Mouse (Mus musculus): ENCODE measurements around the gene Stard3. TPM values are rescaled to one million over a fixed set of nuclear protein-coding genes. Genes with fewer than 3 reads are reported as not detected.

Stard3 gene
- total RNA-seq, 4 experiments from 2014 or later = 12.0 to 18.2 (median 13.9) TPM

DNA sequence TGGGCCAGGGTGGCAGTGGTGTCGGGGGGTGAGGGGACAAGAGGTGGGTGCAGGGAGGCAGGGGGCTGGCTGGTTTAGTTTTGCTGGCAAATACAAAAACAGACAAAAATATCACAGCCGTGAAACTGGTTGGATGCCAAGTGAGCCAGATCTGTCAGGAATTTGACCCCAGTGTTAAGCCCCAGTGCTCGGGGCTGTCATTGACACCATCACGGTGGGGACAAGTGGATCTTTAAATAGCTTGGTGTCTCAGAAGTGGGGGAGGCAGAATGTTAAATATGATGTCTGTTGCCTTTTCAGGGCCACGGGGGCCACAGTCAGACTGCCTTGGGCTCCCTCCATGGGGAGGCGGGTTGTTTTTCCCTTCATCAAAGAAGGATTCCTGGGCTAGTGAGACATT, 36.1 kb downstream of the Stard3 start:
- DNase-seq (ENCODE audit: low spot score in 2 of 2) = peak in 1 of 2 experiments; percentile 53

DNA sequence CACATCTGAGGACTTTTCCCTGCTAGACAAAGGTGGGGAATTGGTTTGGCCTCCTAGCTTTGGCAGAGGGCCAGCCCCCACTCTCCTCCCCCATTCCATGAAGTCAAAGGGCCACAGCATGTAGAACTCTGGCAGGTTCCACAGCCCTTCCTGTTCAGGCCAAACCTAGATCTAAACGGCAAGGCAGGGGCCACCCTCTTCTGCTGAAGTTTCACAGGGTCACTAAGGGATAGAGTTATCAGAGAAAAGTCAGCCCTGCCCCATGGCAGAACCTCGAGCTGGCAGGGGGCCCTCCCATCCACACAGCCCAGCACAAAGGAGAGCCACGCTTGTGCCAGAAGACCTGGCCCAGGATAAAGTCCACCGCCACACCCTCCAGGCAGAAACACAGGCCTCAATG, 36.9 kb downstream of the Stard3 start:
- DNase-seq (ENCODE audit: low spot score in 2 of 2) = no peak

DNA sequence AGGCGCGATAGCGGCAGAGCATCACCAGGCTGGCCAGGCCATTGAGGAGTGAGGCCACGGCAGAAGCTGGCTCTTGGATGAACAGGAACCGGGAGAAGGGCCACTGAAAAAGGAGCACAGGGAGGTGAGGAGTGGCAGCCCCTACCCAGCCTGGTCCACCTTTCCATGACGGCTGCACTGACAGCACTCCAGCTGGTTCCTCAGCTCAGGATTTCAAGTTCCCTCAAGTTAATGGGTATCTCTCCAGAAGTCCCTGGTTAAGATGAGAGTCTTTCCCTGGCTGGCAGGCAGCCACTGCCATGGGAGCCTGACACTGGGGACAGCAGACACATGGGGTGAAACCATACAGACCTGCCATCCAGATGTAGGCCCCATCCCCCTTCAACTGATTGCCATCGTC, 39.8 kb downstream of the Stard3 start:
- DNase-seq (ENCODE audit: low spot score in 2 of 2) = no peak

DNA sequence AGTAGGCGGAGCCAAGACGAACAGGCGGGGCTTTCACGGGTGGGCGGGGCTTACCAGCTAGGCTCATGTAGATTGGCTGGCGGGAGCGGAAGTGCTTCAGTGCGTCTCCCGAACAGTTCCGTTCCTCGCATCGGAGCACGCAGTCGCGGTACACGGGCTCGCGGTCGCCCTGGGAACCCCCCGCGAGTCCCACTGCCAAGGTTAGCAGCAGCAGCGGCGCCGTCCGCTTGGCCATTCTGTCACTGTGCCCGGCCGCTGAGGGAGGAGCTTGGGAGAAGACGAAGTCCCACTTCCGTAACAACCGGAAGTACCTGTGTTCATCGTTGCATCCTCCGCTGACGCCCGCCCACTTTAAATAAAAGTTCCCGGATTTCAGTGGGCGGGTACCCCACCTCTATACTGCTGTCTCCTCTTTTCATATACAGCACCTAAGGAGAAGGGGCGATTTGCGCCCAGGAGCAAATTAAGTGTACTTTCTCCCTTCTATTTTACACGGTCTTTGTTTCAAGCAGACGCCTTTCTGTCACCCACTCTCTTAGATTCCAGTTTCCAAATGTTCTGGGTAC, 42.1 kb downstream of the Stard3 start, which contains the start of gene Pgap3:
Gene Pgap3, minus strand, starts transcription at position 330 of the 566 bp plus-strand sequence.
- DNase-seq (ENCODE audit: low spot score in 2 of 2) = peak; percentile 79 to 86

DNA sequence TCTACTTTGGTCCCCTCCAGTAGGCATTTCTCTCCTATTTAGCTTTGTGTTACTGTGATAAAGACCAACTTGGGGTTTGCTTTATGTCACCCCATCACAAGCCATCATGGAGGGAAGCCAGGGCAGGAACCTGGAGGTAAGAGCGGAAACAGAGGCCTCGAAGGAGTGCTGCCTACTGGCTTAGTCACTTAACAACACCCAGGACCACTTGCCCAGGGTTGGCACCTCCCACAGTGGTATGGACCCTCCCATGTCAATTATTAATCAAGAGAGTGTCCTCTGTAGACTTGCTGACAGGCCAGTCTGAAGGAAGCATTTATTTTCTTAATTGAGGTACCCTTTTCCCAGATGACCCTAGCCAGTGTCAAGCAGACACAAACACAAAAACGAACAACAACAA, 42.6 kb downstream of the Stard3 start:
- no peak for DNase-seq (ENCODE audit: low spot score in 2 of 2)

DNA sequence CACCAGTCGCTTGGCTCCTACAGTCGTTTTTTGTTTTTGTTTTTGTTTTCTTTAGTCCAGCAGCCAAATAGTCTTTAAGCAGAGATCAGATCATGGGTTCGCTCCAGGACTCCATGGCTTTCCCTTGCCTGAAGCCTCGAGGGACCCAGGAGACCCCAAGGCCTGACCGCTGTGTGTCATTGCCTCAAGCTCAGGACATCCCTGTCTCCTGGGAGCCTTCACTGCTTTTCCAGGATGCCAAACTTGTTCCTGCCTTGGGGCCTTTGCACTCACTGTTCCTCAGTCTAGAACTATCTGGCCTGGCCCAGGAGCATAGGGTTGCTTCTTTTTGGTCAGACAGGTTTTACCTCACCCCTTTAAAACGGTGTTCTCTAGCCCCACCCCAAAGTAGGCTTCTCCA, 48.5 kb downstream of the Stard3 start:
- no peak for DNase-seq (ENCODE audit: low spot score in 2 of 2)

DNA sequence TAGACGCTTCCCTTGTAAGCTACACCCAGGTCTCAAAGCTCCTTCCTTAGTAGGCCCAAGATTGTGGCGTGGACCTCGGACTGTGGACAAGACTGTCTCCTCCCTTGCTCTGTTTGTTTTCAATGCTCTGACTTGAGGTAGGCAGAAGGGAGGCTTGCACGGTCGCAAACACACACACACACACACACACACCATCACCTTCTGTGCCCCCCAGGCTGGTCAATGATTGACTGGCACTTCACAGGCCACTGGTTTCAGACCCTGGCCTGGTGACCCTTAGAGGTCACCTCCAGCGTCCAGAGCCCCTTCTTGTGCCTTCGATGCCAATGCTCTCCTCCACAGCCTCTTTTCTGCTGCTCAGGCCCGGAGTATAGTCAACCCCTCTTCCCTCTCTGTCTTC, 50.7 kb downstream of the Stard3 start:
- no peak for DNase-seq (ENCODE audit: low spot score in 2 of 2)

DNA sequence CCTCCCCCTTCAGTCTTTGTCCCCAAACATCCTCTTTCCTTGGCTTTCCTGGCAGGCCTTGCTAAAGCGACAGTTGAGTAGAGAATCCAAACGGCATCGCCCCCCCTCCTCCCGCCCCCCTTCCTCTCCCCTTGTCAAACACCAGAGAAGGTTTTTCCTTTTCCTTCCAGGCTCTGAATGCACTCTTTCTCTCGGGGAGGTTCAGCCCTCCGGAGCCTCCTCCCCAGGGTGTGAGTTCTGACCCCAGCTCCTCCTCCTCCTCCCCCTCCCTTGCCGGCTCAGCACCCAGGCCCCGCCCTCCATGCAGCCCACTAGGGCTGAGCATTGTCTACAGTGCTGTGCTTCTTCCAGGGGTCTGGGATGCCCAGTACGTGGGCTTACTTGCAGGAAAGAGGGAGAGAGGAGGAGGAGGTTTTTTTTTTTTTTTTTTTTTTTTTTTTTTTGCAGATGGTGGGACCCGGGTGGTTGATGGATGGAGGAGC, 51.2 kb downstream of the Stard3 start:
- DNase-seq (ENCODE audit: low spot score in 2 of 2) = no peak

DNA sequence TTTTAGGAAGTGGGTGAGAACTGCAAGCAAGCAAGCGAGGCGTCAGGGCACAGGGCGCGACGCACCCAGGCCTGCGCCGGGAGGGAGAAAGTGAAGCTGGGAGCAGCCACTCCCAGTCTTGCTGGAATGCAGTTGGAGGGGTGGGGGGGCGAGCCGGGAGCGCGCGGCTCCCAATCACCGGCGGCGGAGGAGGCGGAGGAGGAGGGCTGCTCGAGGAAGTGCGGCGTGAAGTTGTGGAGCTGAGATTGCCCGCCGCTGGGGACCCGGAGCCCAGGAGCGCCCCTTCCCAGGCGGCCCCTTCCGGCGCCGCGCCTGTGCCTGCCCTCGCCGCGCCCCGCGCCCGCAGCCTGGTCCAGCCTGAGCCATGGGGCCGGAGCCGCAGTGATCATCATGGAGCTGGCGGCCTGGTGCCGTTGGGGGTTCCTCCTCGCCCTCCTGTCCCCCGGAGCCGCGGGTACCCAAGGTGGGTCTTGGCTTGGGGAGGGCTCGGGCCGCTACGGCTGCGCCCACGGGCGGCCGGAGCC, 54.2 kb downstream of the Stard3 start, which contains the start of gene Erbb2:
Gene Erbb2, plus strand, starts transcription at position 198 of the 524 bp plus-strand sequence.
- DNase-seq (ENCODE audit: low spot score in 2 of 2) = peak in 1 of 2 experiments; percentile 34

DNA sequence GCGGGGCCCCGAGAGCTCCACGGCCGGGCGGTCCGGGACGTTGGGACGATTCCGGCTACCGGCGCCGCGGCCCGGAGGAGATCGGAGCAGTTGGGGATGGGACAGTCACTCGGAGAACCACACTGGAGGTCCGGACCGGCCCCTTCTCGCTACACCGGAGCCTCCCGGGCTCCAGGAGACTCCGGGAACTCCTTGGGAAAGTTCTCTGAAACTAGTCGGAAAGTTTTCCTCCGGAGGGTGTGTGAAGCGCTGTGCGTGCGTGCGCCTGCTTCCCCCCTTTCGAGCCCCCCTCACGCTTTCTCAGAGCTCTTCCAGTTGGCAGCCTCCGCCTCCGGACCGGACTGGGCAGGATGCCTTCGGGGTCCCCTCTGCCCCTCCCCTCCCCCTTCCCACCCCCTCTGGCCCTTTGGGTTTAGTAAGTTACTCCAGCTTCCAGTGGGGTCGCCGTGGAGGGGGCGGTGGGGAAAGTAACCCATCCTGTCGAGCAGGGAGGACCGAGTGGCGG, 54.7 kb downstream of the Stard3 start:
- DNase-seq (ENCODE audit: low spot score in 2 of 2) = no peak

DNA sequence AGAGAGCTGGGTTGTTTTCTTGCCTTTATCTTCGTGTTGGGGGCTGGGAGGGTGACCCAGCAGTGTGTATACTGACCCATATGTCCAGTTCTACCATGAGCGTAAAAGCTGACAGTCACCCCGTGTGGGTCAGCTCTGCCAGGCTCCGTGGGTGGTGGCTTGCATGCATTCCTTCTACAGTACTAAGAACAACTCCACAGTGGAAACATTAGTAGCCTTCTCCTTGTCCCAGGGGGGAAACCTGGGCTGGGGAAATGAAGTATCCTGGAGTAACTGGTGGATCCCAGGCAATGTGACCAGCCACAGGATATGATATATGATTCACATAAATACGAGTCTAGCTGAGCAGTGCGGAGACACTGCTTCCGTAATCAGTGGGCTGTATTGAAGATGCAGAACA, 55.6 kb downstream of the Stard3 start:
- no peak for DNase-seq (ENCODE audit: low spot score in 2 of 2)

DNA sequence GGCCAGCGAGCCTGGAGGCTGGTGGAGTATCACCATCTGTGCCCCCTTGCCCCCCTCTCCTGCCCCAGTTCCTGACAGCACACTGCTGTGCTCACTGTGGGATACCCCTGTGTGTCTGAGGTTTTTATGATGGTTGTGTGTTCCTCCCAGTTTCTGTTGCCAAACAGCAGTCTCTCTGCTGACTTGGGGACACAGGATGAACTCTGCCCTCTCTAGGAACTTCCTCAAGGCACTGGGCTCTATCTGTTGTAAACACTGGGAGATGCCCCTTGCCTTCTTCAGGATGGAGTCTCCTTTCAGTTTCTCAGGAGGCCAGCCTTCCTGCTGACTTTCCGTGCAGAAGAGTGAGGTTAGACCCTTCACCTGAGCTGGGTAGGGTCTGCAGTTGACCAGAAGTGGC, 56.0 kb downstream of the Stard3 start:
- DNase-seq (ENCODE audit: low spot score in 2 of 2) = no peak

DNA sequence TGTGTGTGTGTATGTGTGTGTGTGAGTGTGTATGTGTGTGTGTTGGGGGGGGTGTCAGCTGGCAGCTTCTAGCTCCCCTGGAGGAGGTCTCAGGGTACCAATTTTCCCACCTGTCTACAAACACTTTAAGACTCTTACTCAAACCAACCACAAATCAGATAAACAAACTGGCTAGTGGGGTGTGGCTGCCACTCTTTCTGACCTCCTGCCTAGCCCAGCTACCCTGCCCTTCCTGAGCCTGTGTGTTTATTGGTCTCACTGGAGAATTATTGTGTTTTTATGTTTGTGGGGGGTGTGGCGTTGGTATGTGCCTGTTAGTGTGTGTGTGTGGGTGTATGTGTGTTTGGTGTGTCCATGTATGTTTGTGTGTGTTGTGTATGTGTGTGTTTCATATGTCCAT, 58.9 kb downstream of the Stard3 start:
- no peak for DNase-seq (ENCODE audit: low spot score in 2 of 2)

DNA sequence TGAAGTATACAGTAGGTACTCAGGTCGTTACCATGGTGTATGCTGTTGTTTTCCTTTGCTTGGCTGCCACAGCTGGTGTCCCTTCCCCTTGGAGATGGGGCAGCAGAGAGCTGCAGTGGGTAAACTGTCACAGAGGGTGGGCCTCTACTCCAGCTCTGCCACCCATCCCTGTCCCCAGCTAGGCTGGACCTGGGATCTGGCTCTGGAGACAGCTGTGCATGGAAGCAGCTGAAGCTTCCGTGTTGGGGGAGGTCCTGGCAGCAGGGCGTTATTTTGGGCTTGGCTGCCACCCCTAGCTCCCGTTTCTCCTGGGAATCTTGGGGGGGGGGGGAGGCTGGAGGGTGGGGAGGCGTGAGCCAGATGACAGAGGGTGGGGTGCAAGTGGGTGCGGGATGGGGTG, 60.1 kb downstream of the Stard3 start:
- no peak for DNase-seq (ENCODE audit: low spot score in 2 of 2)

DNA sequence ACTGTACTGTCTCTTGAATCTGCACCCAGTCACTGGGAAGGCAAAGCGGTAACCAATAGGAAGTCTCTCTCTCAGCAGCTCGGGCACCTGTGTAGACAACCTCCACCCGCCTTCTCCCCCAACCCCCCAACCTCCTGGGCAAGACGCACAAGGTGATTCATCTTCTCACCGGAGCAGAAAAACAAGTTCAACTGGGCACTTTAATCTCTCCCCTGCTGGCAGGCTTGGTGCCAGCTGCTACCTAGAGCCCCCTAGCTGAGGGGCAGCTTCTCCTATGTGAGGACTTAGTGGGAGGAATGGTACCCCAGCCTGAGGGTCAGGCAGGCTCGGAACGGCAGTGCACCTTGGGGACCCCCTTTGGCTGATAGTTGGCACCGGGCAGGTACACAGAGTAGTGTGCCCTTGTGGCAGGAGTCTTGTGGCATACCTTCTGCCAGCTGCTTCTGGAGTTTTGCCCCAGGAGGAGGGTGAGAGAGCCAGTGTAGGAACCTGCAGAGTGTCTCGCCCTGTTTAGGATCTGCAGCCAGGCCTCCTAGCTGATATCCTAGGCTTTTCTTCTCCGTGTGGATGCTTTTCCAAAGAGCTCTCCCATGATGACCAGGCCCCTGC, 60.9 kb downstream of the Stard3 start:
- no peak for DNase-seq (ENCODE audit: low spot score in 2 of 2)

DNA sequence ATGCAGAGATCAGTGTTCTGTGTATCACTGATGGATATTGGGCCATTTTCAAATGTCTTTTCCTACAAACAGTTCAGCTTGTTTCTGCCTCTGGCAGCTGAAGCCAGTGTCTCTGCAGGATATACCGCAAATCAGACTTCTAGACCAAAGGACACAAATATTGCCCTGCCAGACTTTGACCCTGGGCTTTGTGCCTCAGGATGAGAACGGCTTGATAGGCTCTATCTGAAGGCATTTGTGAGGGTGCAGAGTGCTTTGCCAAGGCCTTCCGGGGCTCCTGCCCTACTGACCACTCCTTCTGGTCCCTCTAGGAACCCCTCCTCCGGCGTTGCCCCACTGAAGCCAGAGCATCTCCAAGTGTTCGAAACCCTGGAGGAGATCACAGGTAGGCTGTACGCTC, 68.4 kb downstream of the Stard3 start:
- no peak for DNase-seq (ENCODE audit: low spot score in 2 of 2)

DNA sequence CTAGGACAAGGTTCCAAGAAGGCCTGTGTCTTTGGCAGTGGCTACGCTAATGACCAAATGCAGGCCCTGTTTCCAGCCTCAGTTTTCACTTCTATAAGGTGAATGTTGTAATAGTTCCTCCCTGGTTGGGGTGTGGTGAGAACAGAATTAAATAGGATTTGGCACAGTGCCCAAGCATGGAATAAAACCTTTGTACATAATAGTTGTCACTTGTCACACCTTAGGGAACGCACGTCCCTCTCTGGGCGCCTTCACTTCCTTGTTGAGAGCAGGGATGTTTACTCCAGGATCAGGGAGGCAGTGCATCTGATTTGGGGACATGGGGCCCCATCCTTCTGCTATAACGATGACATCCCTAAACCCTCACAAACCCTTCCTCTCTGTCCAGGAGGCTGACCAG, 70.3 kb downstream of the Stard3 start:
- DNase-seq (ENCODE audit: low spot score in 2 of 2) = no peak

Other genes starting within 250 kb of the Stard3 start
- gene Fbxl20, start 208.0 kb upstream of the Stard3 start, total RNA-seq (2022) = 10 to 100 TPM in 2 of 4 experiments, 1 to 10 TPM in 2; 8.0 to 12.4 (median 9.4) TPM
- gene Med1, start 165.1 kb upstream of the Stard3 start, total RNA-seq (2022) = 10 to 100 TPM; 21.4 to 28.2 (median 25.6) TPM
- gene Cdk12, start 155.3 kb upstream of the Stard3 start, total RNA-seq (2022) = 10 to 100 TPM; 10.5 to 15.2 (median 11.3) TPM
- gene Neurod2, start 28.7 kb upstream of the Stard3 start, total RNA-seq (2022) = not detected
- gene Ppp1r1b, start 10.0 kb upstream of the Stard3 start, total RNA-seq (2022) = under 1 TPM in 3 of 4 experiments, not detected in 1; 0.27 to 0.90 (median 0.44) TPM
- gene Tcap, start 25.4 kb downstream of the Stard3 start, total RNA-seq (2022) = 1,000 to 10,000 TPM; 3,817 to 5,138 (median 4,616) TPM
- gene Pnmt, start 28.1 kb downstream of the Stard3 start, total RNA-seq (2022) = 1 to 10 TPM; 2.7 to 6.6 (median 3.8) TPM
- gene Pgap3, start 42.1 kb downstream of the Stard3 start, total RNA-seq (2022) = 1 to 10 TPM; 1.8 to 2.5 (median 2.2) TPM
- 1 to 10 TPM; 1.3 to 1.5 (median 1.4) TPM for gene Erbb2, start 54.1 kb downstream of the Stard3 start, total RNA-seq (2022)
- gene Mien1, start 80.6 kb downstream of the Stard3 start, total RNA-seq (2022) = 10 to 100 TPM; 34.5 to 41.7 (median 37.7) TPM
- gene Grb7, start 88.0 kb downstream of the Stard3 start, total RNA-seq (2022) = under 1 TPM in 2 of 4 experiments, not detected in 2; 0.11 to 0.29 TPM
- gene Ikzf3, start 187.7 kb downstream of the Stard3 start, total RNA-seq (2022) = not detected
- not detected for gene Zpbp2, start 192.7 kb downstream of the Stard3 start, total RNA-seq (2022)
- 10 to 100 TPM; 26.7 to 31.9 (median 28.4) TPM for gene Ormdl3, start 229.0 kb downstream of the Stard3 start, total RNA-seq (2022)
- gene Lrrc3c, start 239.9 kb downstream of the Stard3 start, total RNA-seq (2022) = not detected